Mouse (Mus musculus) myocyte (in vitro differentiated cells): ENCODE data around the gene Tubb4a.

Experiments used
- CEBPB ChIP-seq: IDR thresholded peaks from 2 replicates; pipeline ENCODE4 v1.6.1; 2011; ENCODE audit warnings: mild to moderate bottlenecking, moderate library complexity; ENCODE audit not compliant: poor library complexity, insufficient read depth, severe bottlenecking
- MYOD1 ChIP-seq, 3 experiments: IDR thresholded peaks; one replicate each; pipeline ENCODE4 v1.6.1; 2011; ENCODE audit warnings: control low read depth in 2 of 3, low read depth in 2 of 3, mild to moderate bottlenecking in 2 of 3, moderate library complexity in 1 of 3; ENCODE audit not compliant: insufficient read length in 2 of 3, control insufficient read depth in 1 of 3
- MYOG ChIP-seq, 3 experiments: IDR thresholded peaks; one replicate each; pipeline ENCODE4 v1.6.1; 2011; ENCODE audit warnings: control low read depth in 2 of 3, low read depth in 2 of 3, mild to moderate bottlenecking in 2 of 3; ENCODE audit not compliant: insufficient read length in 2 of 3, control insufficient read depth in 1 of 3, insufficient read depth in 1 of 3
- POLR2A ChIP-seq: IDR thresholded peaks from one replicate; pipeline ENCODE4 v1.6.1; 2011; ENCODE audit warnings: low read depth, mild to moderate bottlenecking, control low read depth, moderate library complexity; ENCODE audit not compliant: insufficient read length
- POLR2AphosphoS2 ChIP-seq: IDR thresholded peaks from one replicate; pipeline ENCODE4 v1.6.1; 2011; ENCODE audit warnings: low read depth, control low read depth; ENCODE audit not compliant: insufficient read length

- TF ChIP-seq MYOG (IDR thresholded peaks at IDR 0.05; ENCODE audit: control insufficient read depth in 1 of 3, insufficient read depth in 1 of 3, insufficient read length in 2 of 3, low read depth in 2 of 3) (no peak), POLR2AphosphoS2 (no peak), MYOD1 (IDR thresholded peaks at IDR 0.05; ENCODE audit: control insufficient read depth in 1 of 3, insufficient read length in 2 of 3, low read depth in 2 of 3) (no peak), POLR2A (no peak), CEBPB (no peak)
These were observed 38.8 kb downstream of the Tubb4a start for GRCm38 (mm10) chr17:57048816-57049215.
